Mouse (Mus musculus): Measurements from ENCODE around the gene Foxo1.

Gene Foxo1

DNA sequence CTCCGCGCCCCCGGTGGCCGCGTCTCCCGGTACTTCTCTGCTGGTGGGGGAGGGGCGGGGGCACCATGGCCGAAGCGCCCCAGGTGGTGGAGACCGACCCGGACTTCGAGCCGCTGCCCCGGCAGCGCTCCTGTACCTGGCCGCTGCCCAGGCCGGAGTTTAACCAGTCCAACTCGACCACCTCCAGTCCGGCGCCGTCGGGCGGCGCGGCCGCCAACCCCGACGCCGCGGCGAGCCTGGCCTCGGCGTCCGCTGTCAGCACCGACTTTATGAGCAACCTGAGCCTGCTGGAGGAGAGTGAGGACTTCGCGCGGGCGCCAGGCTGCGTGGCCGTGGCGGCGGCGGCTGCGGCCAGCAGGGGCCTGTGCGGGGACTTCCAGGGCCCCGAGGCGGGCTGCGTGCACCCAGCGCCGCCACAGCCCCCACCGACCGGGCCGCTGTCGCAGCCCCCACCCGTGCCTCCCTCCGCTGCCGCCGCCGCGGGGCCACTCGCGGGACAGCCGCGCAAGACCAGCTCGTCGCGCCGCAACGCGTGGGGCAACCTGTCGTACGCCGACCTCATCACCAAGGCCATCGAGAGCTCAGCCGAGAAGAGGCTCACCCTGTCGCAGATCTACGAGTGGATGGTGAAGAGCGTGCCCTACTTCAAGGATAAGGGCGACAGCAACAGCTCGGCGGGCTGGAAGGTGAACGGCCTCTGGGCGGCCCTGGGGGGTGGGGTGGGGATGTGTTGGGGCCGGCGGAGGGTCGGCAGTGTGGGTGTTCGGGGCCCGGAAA, 789 bp downstream of the Foxo1 start:
- DNase-seq (ENCODE audit: low spot score in 2 of 2), result peak; percentile 34 to 58

GRCm38 (mm10) chr3:52269514-52270351, 1.6 kb downstream of the Foxo1 start:
- peak; percentile 43 to 64 for DNase-seq (ENCODE audit: low spot score in 2 of 2)

DNA sequence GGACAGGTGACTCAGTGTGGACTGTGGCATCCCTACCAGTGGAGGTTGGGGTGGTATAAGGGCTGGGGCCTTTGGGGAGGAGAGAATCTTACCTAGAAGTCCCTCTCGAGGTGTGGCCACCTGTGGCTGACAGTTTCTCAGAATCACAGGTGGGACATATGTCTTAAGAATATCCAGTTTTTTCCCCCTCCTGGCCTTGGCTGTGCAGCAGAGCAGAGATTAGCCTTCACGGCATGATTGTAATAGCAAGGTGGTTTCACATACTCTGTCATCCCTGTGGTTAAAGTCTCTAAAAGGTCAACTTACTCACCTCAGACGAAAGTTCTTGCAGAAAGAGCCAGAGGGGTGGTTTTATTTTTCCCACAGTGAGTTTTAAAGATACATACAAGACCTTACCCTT, 2.4 kb downstream of the Foxo1 start:
- DNase-seq (ENCODE audit: low spot score in 2 of 2), result no peak

GRCm38 (mm10) chr3:52271376-52271775, 3.2 kb downstream of the Foxo1 start:
- no peak for DNase-seq (ENCODE audit: low spot score in 2 of 2)

DNA sequence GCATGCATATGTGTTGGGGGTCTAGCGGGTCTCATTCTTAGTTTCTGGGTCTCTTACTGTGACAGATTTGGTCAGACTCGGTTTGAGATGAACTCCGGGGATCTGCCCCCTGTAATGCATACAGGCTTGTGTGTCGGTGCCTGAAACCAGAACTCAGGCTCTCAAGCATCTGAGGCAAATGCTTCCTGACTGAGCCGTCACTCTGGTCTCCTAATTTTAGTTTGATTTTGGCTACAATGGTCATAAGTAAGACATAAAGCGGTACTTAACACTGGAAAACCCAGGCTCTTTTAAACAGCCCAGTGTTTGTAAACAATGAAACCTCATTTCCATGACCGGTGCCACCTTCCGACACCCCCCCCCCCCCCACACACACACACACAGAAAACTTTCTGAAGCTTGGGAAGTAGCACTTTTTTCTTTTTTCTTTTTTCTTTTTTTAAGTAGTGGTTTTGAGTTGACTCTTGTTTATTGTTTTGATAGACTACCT, 4.3 kb downstream of the Foxo1 start:
- DNase-seq (ENCODE audit: low spot score in 2 of 2), result no peak

DNA sequence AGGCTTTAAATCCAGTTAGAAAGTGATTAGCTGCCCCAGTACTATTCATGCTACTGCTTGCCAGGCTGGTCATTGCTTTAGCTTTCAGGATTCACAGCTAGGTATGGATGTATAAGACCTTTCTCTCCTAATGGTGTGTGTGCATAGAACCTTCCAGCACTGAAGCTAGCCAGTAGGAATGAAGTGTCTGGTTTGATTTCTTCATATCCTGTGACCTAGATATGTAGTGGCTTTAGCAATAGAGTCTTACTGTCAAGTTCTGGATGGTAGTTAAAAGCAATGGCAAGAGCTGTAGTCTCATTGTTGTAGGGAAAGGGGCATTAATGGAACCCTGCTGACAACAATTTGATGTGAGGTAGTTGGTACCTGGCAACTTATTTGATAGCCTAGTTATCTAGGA, 6.3 kb downstream of the Foxo1 start:
- DNase-seq (ENCODE audit: low spot score in 2 of 2), result no peak

- DNase-seq (ENCODE audit: low spot score in 2 of 2), result no peak
These were observed 7.0 kb downstream of the Foxo1 start for GRCm38 (mm10) chr3:52275037-52275555.

GRCm38 (mm10) chr3:52280681-52281080, 12.5 kb downstream of the Foxo1 start:
- DNase-seq (ENCODE audit: low spot score in 2 of 2), result no peak

DNA sequence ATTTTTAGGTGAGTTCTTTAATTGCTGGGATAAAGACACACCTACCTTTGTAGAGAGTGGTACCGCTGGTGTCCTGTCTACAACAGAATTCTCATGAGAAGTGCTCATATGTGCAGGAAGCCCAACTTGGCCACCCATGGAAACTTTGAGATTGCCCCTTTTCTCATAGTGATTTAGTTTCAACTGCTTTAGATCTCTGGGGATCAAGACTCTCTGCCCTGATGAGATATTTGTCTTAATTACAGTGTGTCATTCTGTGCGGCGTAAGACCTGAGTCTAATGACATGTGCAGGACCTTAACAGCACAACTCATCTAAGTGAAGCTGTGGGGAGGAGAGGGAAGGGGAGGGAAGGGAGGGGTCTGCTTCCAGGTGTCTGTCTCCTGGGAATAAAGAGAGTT, 13.7 kb downstream of the Foxo1 start:
- DNase-seq (ENCODE audit: low spot score in 2 of 2), result no peak

- no peak for DNase-seq (ENCODE audit: low spot score in 2 of 2)
These were observed 14.2 kb downstream of the Foxo1 start for GRCm38 (mm10) chr3:52282369-52282768.

DNA sequence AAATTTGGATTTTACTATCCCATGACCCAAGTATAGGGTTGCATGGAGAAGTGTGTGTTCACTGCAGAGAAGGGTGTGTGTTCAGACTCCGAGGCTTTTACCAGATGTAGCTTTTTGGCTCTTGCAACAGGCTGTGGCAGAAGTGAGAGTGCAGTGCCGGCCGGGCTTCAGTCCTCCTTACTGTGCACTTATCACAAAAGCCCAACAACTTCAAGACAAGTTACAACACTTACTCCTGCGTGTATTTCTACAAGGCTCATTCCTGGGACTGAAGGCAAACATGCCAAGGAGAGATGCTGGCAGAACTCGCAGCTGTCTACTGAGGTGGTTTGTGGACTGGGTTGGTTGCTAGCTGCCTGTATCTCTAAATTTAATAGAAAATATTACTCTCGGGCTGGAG, 15.4 kb downstream of the Foxo1 start:
- DNase-seq (ENCODE audit: low spot score in 2 of 2), result no peak

- DNase-seq (ENCODE audit: low spot score in 2 of 2), result no peak
These were observed 22.7 kb downstream of the Foxo1 start for GRCm38 (mm10) chr3:52290811-52291210.

- DNase-seq (ENCODE audit: low spot score in 2 of 2), result no peak
These were observed 24.4 kb downstream of the Foxo1 start for GRCm38 (mm10) chr3:52292498-52292897.

GRCm38 (mm10) chr3:52293946-52294345, 25.8 kb downstream of the Foxo1 start:
- no peak for DNase-seq (ENCODE audit: low spot score in 2 of 2)

DNA sequence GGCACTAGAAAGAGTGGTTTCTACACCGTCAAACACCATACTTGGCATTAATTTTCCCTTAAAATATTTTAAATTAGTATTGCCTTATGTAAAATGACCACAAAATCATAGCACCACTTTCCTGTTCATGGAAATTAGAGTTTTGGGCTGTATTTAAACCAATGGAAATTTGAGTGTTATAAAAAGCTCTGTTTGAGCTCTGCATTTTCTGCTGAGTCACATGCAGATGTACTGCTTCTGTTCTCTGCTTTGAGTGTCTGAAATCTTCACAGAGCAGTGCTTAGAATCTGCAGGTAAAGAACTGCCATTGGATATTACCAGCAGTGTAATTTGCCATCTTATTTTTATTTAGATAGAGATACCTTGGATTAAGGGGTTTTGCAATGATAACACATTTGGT, 27.6 kb downstream of the Foxo1 start:
- DNase-seq (ENCODE audit: low spot score in 2 of 2), result no peak

DNA sequence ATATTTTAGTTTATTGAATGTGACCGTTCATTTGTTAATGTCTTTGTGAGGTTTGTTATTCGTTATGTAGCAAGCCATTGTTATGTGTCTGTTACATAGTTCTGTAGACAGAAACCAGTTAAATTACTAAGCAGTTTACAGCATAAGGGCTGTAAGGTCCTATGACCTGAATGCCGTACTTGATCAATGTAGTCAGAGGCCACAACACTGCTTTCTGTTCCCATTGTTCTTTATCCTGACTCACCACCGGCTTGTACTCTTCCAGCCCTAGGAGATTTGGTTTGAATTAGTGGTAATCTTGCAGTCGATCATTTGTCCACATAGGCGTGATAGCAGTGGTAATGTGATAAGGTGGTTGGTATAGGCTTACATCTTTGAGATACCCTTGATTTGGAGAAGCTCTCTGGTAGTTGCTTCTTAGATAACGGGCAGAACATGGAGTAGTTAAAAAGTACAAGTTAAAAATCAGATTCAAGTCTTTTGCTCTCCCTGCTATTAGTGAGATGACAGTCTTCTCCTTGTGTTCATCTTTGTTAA, 28.2 kb downstream of the Foxo1 start:
- DNase-seq (ENCODE audit: low spot score in 2 of 2), result no peak

DNA sequence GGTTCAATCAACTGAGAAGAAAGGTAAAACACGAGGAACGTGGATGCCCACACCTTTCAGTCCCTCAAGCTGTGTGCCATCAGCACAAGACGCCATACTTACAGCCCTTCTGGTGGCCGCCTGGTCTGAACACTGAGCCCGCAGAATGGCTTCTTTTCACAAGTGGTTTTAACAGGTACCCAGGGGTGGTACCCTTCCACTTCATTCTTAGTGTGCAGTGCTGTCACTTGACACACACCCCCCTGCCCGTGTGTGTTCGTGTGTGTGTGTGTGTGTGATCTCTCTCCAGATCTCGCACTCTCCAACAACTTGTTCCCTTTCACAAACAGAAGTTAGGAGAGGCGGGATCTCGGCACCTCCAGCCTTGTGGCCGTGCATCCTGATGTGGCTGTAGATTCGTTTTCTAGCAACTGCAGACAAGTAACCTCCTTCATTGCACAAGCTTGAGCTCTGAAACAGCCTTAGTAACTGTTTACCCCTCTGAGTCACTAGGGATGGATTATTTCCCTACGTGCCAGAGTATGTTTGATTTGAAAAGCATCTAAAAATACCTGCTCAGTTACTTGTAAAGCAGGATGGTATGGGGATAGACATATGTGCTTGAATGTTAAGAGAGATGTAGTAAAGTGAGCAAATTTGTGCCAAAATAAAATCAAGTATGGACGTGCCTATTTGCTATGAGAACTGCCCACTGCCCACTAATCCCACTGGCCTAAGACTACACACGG, 29.3 kb downstream of the Foxo1 start:
- DNase-seq (ENCODE audit: low spot score in 2 of 2), result no peak

- no peak for DNase-seq (ENCODE audit: low spot score in 2 of 2)
These were observed 30.5 kb downstream of the Foxo1 start for GRCm38 (mm10) chr3:52298683-52299082.

DNA sequence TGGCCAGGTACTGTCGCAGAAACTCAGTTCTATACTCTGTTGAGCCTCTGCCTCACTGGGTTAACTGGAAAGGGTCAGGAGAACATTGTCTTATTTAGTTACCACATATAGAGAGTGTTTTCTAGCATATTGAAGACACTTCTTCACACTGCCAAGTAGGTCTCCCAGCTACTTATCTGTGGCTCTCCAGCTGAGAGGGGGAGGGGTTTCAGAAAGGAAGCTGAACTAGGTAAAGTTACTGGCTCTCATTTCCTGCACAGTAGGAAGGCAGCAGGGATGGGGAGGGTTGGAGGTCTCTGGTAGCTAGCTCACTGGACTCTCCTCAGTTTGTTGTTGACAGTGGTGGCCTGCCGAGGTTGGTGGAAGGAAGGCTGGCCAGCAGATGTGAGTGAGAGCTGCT, 31.2 kb downstream of the Foxo1 start:
- DNase-seq (ENCODE audit: low spot score in 2 of 2), result no peak

DNA sequence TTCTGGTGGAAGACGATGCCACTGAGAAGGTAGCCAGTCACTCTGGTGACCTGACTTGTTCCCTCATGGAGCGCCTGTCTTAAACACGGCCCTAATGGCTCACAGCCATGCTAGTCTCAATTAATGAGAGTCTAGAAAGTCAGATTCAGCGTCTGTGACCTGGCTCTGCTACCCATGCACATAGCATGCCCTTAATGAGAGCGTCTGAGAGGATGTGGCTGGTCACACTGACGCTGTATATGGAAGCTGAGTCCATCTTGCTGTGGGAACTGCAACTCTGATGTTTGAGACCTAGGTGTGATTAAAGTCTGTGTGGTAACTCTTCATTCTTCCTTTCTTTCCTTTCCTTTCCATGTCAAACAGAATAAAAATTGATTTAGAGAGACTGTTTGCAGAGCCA, 32.4 kb downstream of the Foxo1 start:
- no peak for DNase-seq (ENCODE audit: low spot score in 2 of 2)

GRCm38 (mm10) chr3:52303301-52303700, 35.2 kb downstream of the Foxo1 start:
- DNase-seq (ENCODE audit: low spot score in 2 of 2), result no peak

Measured in spleen, postnatal 10 days (tissue).